Comparison of ENCODE assay signal across 10 mouse cellular contexts in genomic region chr2:155943463-155943862, GRCm38 (mm10). TPM values are rescaled to one million over a fixed set of nuclear protein-coding genes. Genes with fewer than 3 reads are reported as not detected.
A peak's percentile ranks its signal among the peaks of the same experiment; 100 is the strongest.
DNase-seq lines count a peak whose midpoint lies in the region; ATAC-seq and TF ChIP-seq lines count a peak whose summit lies in the region.
"Had no signal": no experiment of that assay in that cellular context is flagged by ENCODE, and none has a peak within 500 bp of the region (broad histone marks: within the 10 kb centered on the region; RNA-seq: fewer than 3 reads in every experiment).

No protein-coding gene starts in this region.

- 4% methylated on average over 8 of the region's 8 CpGs for WGBS in heart, embryonic 12.5 days
- 2% methylated on average over 8 of the region's 8 CpGs for WGBS in forebrain, embryonic 15.5 days
- 20% methylated on average over 8 of the region's 8 CpGs for WGBS in liver, embryonic 13.5 days (ENCODE audit: insufficient replicate concordance)

- H3K27me3 ChIP-seq in heart, embryonic 12.5 days (replicated peaks), result peaks cover 17% of the 10 kb centered on the region; the same call in 1 of the 2 replicates
- H3K27me3 ChIP-seq in E14TG2a.4 (ENCODE audit: insufficient read depth, low read length), result peaks cover 47% of the 10 kb centered on the region
- H3K27me3 ChIP-seq in forebrain, embryonic 15.5 days, result no peaks in the 10 kb centered on the region
- no peaks in the 10 kb centered on the region for H3K27me3 ChIP-seq in liver, embryonic 13.5 days

- peak overlapping the region; percentile 48; the same call in 1 of the 2 replicates for H3K9ac ChIP-seq in heart, embryonic 12.5 days
- H3K9ac ChIP-seq in forebrain, embryonic 15.5 days (replicated peaks), result no peak overlapping the region
- no peak overlapping the region for H3K9ac ChIP-seq in liver, embryonic 13.5 days

- H3K36me3 ChIP-seq in heart, embryonic 12.5 days, result no peaks in the 10 kb centered on the region
- no peaks in the 10 kb centered on the region for H3K36me3 ChIP-seq in E14TG2a.4 (ENCODE audit: insufficient read depth, low read length)
- H3K36me3 ChIP-seq in forebrain, embryonic 15.5 days, result no peaks in the 10 kb centered on the region
- no peaks in the 10 kb centered on the region for H3K36me3 ChIP-seq in liver, embryonic 13.5 days

- H3K4me2 ChIP-seq in heart, embryonic 12.5 days, result peak overlapping the region; percentile 59
- H3K4me2 ChIP-seq in forebrain, embryonic 15.5 days (replicated peaks), result 0 out of 2 replicates have a peak overlapping the region, but pooled peaks have one; percentile 24
- peak overlapping the region; percentile 4; the same call in 1 of the 2 replicates for H3K4me2 ChIP-seq in liver, embryonic 13.5 days

- intact Hi-C loops in heart, postnatal 25 days (cut with DNase I), result no loop called here

- no peak for TF ChIP-seq CTCF in E14TG2a.4 (conservative IDR thresholded peaks at IDR 0.05; ENCODE audit: low read length)

- no peaks in the 10 kb centered on the region for H3K9me3 ChIP-seq in heart, embryonic 12.5 days (replicated peaks)
- H3K9me3 ChIP-seq in E14TG2a.4 (ENCODE audit: low read length), result no peaks in the 10 kb centered on the region
- H3K9me3 ChIP-seq in forebrain, embryonic 15.5 days, result no peaks in the 10 kb centered on the region
- no peaks in the 10 kb centered on the region for H3K9me3 ChIP-seq in liver, embryonic 13.5 days (replicated peaks)

- ATAC-seq in heart, embryonic 12.5 days (ENCODE audit: insufficient number of reproducible peaks, low FRiP score), result no peak
- no peak for ATAC-seq in forebrain, embryonic 15.5 days (replicated peaks)
- no peak for ATAC-seq in liver, embryonic 13.5 days (ENCODE audit: low read depth)

- DNase-seq in heart, postnatal 25 days (ENCODE audit: low spot score), result no peak
- no peak for DNase-seq in liver, embryonic 13.5 days
- no peak for DNase-seq in adipocyte (ENCODE audit: low spot score)
- DNase-seq in urinary bladder, adult 2 months (ENCODE audit: low spot score), result no peak
- no peak for DNase-seq in layer of hippocampus, postnatal 10 days (ENCODE audit: low spot score in 2 of 2)
- DNase-seq: lung, adult 18-20 months had no signal

- no peak overlapping the region for H3K4me3 ChIP-seq in heart, embryonic 12.5 days
- peak overlapping the region; percentile 62 for H3K4me3 ChIP-seq in E14TG2a.4 (replicated peaks; ENCODE audit: low read length)
- H3K4me3 ChIP-seq in forebrain, embryonic 15.5 days, result no peak overlapping the region
- no peak overlapping the region for H3K4me3 ChIP-seq in liver, embryonic 13.5 days (replicated peaks)

- H3K27ac ChIP-seq in heart, embryonic 12.5 days (ENCODE audit: poor library complexity, severe bottlenecking), result no peak overlapping the region
- H3K27ac ChIP-seq in forebrain, embryonic 15.5 days (replicated peaks), result no peak overlapping the region
- no peak overlapping the region for H3K27ac ChIP-seq in liver, embryonic 13.5 days

- H3K4me1 ChIP-seq in heart, embryonic 12.5 days (replicated peaks), result peaks cover 17% of the 10 kb centered on the region
- H3K4me1 ChIP-seq in E14TG2a.4 (replicated peaks; ENCODE audit: low read depth, low read length), result peaks cover 77% of the 10 kb centered on the region
- peaks cover 21% of the 10 kb centered on the region for H3K4me1 ChIP-seq in forebrain, embryonic 15.5 days
- peaks cover 23% of the 10 kb centered on the region for H3K4me1 ChIP-seq in liver, embryonic 13.5 days (replicated peaks)

RNA-seq across cellular contexts. Expression of gene Gdf5, which starts 1.7 kb away (rescaled TPM):
- 0.36 and 0.42 TPM in 2 replicates for polyA plus RNA-seq in heart, embryonic 12.5 days (2016; fragmentation: Nextera tagmentation; extraction: Ambion mirVana)
- total RNA-seq in heart, postnatal 25 days (2021), result not detected
- polyA plus RNA-seq in forebrain, embryonic 15.5 days (2015; fragmentation: Nextera tagmentation; extraction: Ambion mirVana), result 2.4 and 4.3 TPM in 2 replicates
- 0.12 TPM in 1 of 2 replicates, not detected in the other for polyA plus RNA-seq in liver, embryonic 13.5 days (2015; fragmentation: Nextera tagmentation; extraction: Ambion mirVana)
- polyA plus RNA-seq in urinary bladder, adult 2 months (2012; rRNA removed), result 1.5 and 1.7 TPM in 2 replicates
- 1 to 10 TPM in 1 of 2 experiments, under 1 TPM in 1; 0.74 to 1.1 TPM for total RNA-seq in layer of hippocampus, postnatal 10 days (2021)
- polyA plus RNA-seq: spleen, adult 2 months had no signal

RNA-seq across cellular contexts. Expression of gene Gm15557, which starts 2.9 kb away (rescaled TPM):
- not detected in 2 replicates for polyA plus RNA-seq in heart, embryonic 12.5 days (2016; fragmentation: Nextera tagmentation; extraction: Ambion mirVana)
- not detected for total RNA-seq in heart, postnatal 25 days (2021)
- not detected in 2 replicates for polyA plus RNA-seq in forebrain, embryonic 15.5 days (2015; fragmentation: Nextera tagmentation; extraction: Ambion mirVana)
- polyA plus RNA-seq in liver, embryonic 13.5 days (2015; fragmentation: Nextera tagmentation; extraction: Ambion mirVana), result not detected in 2 replicates
- polyA plus RNA-seq in urinary bladder, adult 2 months (2012; rRNA removed), result not detected in 2 replicates
- not detected for total RNA-seq in layer of hippocampus, postnatal 10 days (2021)
- polyA plus RNA-seq: spleen, adult 2 months had no signal

RNA-seq across cellular contexts. Expression of gene Cep250, which starts 12.8 kb away (rescaled TPM):
- 10.7 and 13.0 TPM in 2 replicates for polyA plus RNA-seq in heart, embryonic 12.5 days (2016; fragmentation: Nextera tagmentation; extraction: Ambion mirVana)
- total RNA-seq in heart, postnatal 25 days (2021), result 1 to 10 TPM; 4.9 to 5.7 TPM
- 18.9 and 19.2 TPM in 2 replicates for polyA plus RNA-seq in forebrain, embryonic 15.5 days (2015; fragmentation: Nextera tagmentation; extraction: Ambion mirVana)
- 10.7 and 13.6 TPM in 2 replicates for polyA plus RNA-seq in liver, embryonic 13.5 days (2015; fragmentation: Nextera tagmentation; extraction: Ambion mirVana)
- 11.7 and 13.4 TPM in 2 replicates for polyA plus RNA-seq in urinary bladder, adult 2 months (2012; rRNA removed)
- 10 to 100 TPM; 18.1 to 23.2 TPM for total RNA-seq in layer of hippocampus, postnatal 10 days (2021)

RNA-seq across cellular contexts. Expression of gene Uqcc1, which starts 13.4 kb away (rescaled TPM):
- 96.6 and 110 TPM in 2 replicates for polyA plus RNA-seq in heart, embryonic 12.5 days (2016; fragmentation: Nextera tagmentation; extraction: Ambion mirVana)
- total RNA-seq in heart, postnatal 25 days (2021), result 100 to 1,000 TPM; 248 to 268 TPM
- polyA plus RNA-seq in forebrain, embryonic 15.5 days (2015; fragmentation: Nextera tagmentation; extraction: Ambion mirVana), result 63.5 and 79.0 TPM in 2 replicates
- polyA plus RNA-seq in liver, embryonic 13.5 days (2015; fragmentation: Nextera tagmentation; extraction: Ambion mirVana), result 49.5 and 52.3 TPM in 2 replicates
- polyA plus RNA-seq in urinary bladder, adult 2 months (2012; rRNA removed), result 47.0 and 60.2 TPM in 2 replicates
- 10 to 100 TPM; 54.2 to 54.9 TPM for total RNA-seq in layer of hippocampus, postnatal 10 days (2021)

Comparison
In these comparisons a context has a peak if more than half of its experiments do, and no peak if none do; other contexts are left out.
1. H3K4me2 ChIP-seq: peak in every context shown above with its lines; median percentile 59 in heart, embryonic 12.5 days; 24 in forebrain, embryonic 15.5 days; 4 in liver, embryonic 13.5 days.